12 mouse cellular contexts compared by ENCODE assay signal in genomic region chr5:140794753-140795152, GRCm38 (mm10). TPM values are rescaled to one million over a fixed set of nuclear protein-coding genes. Genes with fewer than 3 reads are reported as not detected.
A peak's percentile ranks its signal among the peaks of the same experiment; 100 is the strongest.
DNase-seq lines count a peak whose midpoint lies in the region; ATAC-seq and TF ChIP-seq lines count a peak whose summit lies in the region.
"Had no signal": no experiment of that assay in that cellular context is flagged by ENCODE, and none has a peak within 500 bp of the region (broad histone marks: within the 10 kb centered on the region; RNA-seq: fewer than 3 reads in every experiment).

No protein-coding gene starts in this region.

- 0 out of 2 replicates have a peak overlapping the region, but pooled peaks have one; percentile 1 for H3K4me2 ChIP-seq in heart, embryonic 16.5 days (ENCODE audit: low read depth, low read length)
- peak overlapping the region; percentile 1; the same call in 1 of the 2 replicates for H3K4me2 ChIP-seq in liver, embryonic 12.5 days

- H3K4me1 ChIP-seq in bone marrow, adult 2 months (ENCODE audit: control insufficient read depth, insufficient read depth, low read length), result peaks cover 12% of the 10 kb centered on the region
- H3K4me1 ChIP-seq in heart, embryonic 16.5 days (ENCODE audit: control insufficient read depth, insufficient read depth, low read length), result peaks cover 72% of the 10 kb centered on the region
- H3K4me1 ChIP-seq in liver, embryonic 12.5 days, result peaks cover 96% of the 10 kb centered on the region

- no peaks in the 10 kb centered on the region for H3K27me3 ChIP-seq in heart, embryonic 16.5 days (ENCODE audit: control insufficient read depth, insufficient read depth, low read length)
- no peaks in the 10 kb centered on the region for H3K27me3 ChIP-seq in liver, embryonic 12.5 days (replicated peaks)
- H3K27me3 ChIP-seq: Patski had no signal

- no peak for TF ChIP-seq POLR2A in bone marrow, adult 2 months (IDR thresholded peaks at IDR 0.05; ENCODE audit: borderline replicate concordance, control insufficient read depth, low read depth, low read length)

- H3K9me3 ChIP-seq in heart, embryonic 16.5 days (replicated peaks; ENCODE audit: control insufficient read depth, low read length), result no peaks in the 10 kb centered on the region
- H3K9me3 ChIP-seq in liver, embryonic 12.5 days (replicated peaks), result no peaks in the 10 kb centered on the region

- H3K4me3 ChIP-seq in bone marrow, adult 2 months (replicated peaks; ENCODE audit: control insufficient read depth, low read depth, low read length), result no peak overlapping the region
- H3K4me3 ChIP-seq in heart, embryonic 16.5 days (ENCODE audit: low read length), result no peak overlapping the region
- H3K4me3 ChIP-seq in liver, embryonic 12.5 days, result no peak overlapping the region
- H3K4me3 ChIP-seq: myocyte had no signal

- WGBS in bone marrow, adult 2 months, result 39% methylated on average over 3 of the region's 3 CpGs
- 16% methylated on average over 3 of the region's 3 CpGs for whole genome bisulfite sequencing in heart, embryonic 16.5 days
- WGBS in liver, embryonic 12.5 days (ENCODE audit: insufficient replicate concordance), result 29% methylated on average over 3 of the region's 3 CpGs

- no peak for TF ChIP-seq CTCF in bone marrow, adult 2 months (IDR thresholded peaks at IDR 0.05; ENCODE audit: control insufficient read depth, insufficient read depth, low read length)

- H3K36me3 ChIP-seq in heart, embryonic 16.5 days (ENCODE audit: control insufficient read depth, insufficient read depth), result no peaks in the 10 kb centered on the region
- H3K36me3 ChIP-seq in liver, embryonic 12.5 days, result no peaks in the 10 kb centered on the region

- 0 out of 2 replicates have a peak overlapping the region, but pooled peaks have one; percentile 1 for H3K9ac ChIP-seq in heart, embryonic 16.5 days (ENCODE audit: low read length)
- no peak overlapping the region for H3K9ac ChIP-seq in liver, embryonic 12.5 days

- peak; percentile 41; the same call in 1 of the 2 replicates for ATAC-seq in heart, embryonic 16.5 days (replicated peaks; ENCODE audit: extremely low read depth, insufficient read depth, low FRiP score)
- ATAC-seq in liver, embryonic 12.5 days, result no peak
- ATAC-seq: lung, postnatal 0 days; Patski had no signal

- DNase-seq in heart, adult 11 months, result peak; percentile 98
- no peak for DNase-seq in heart, postnatal 4 days
- DNase-seq in cerebellum, postnatal 25 days, result no peak
- DNase-seq in ovary, postnatal 10 days (ENCODE audit: low spot score), result no peak
- DNase-seq in right cerebral cortex, adult 2 months (ENCODE audit: low spot score in 2 of 2), result no peak
- DNase-seq: right cerebral cortex, adult 18-20 months had no signal

- H3K27ac ChIP-seq in bone marrow, adult 2 months (ENCODE audit: control insufficient read depth, insufficient read depth, low read depth, low read length, poor library complexity), result peak overlapping the region; percentile 5; the same call in 1 of the 2 replicates
- H3K27ac ChIP-seq in heart, embryonic 16.5 days (ENCODE audit: low read length), result peak overlapping the region; percentile 73
- H3K27ac ChIP-seq in liver, embryonic 12.5 days, result peak overlapping the region; percentile 68

RNA-seq across cellular contexts. Expression of gene Gna12, which starts 35.5 kb away (rescaled TPM):
- total RNA-seq in heart, postnatal 4 days (2021), result 10 to 100 TPM; 85.9 to 86.8 TPM
- polyA plus RNA-seq in bone marrow, adult 2 months (2011; ENCODE audit: insufficient read depth, insufficient read length, low replicate concordance, missing spikeins), result 12.3 and 15.8 TPM in 2 replicates
- 7.1 and 11.0 TPM in 2 replicates for polyA plus RNA-seq in heart, embryonic 16.5 days (2015; fragmentation: Nextera tagmentation; extraction: Ambion mirVana)
- 33.8 TPM in 2 replicates for polyA plus RNA-seq in liver, embryonic 12.5 days (2016; fragmentation: Nextera tagmentation; extraction: Ambion mirVana)

Comparison
In these comparisons a context has a peak if more than half of its experiments do, and no peak if none do; other contexts are left out.
1. H3K27ac ChIP-seq: peak in every context shown above with its lines; median percentile 73 in heart, embryonic 16.5 days; 68 in liver, embryonic 12.5 days; 5 in bone marrow, adult 2 months.